ENCODE assay signal across 33 mouse cellular contexts in the genomic region with DNA sequence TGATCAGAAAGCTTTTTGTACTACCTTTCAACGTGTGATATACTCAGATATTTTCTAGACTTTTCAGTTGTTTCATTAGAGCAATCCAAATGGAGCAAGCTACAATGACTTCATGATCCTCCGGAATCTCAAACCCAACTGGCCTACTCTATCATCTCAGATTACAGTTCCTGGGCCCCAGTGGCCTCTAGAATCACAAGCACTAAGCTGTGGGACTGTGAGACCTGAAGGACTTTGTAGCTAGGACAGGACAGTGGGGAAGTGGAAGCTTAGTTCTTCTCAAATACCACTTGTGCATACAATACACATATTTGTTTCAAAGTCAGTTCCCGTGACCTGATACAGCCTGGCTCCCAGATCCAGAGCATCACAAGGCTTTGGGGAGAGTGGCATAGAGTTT. TPM values are rescaled to one million over a fixed set of nuclear protein-coding genes. Genes with fewer than 3 reads are reported as not detected.
DNase-seq lines count a peak whose midpoint lies in the region; ATAC-seq and TF ChIP-seq lines count a peak whose summit lies in the region.
"Had no signal": no experiment of that assay in that cellular context is flagged by ENCODE, and none has a peak within 500 bp of the region (broad histone marks: within the 10 kb centered on the region; RNA-seq: fewer than 3 reads in every experiment).

No protein-coding gene starts in this region.

- H3K27ac ChIP-seq in heart, adult 2 months = peak overlapping the region; percentile 97
- peak overlapping the region; percentile 88 for H3K27ac ChIP-seq in heart, embryonic 13.5 days (replicated peaks)
- H3K27ac ChIP-seq in heart, embryonic 16.5 days (ENCODE audit: low read length) = peak overlapping the region; percentile 92
- H3K27ac ChIP-seq in left cerebral cortex, adult 2 months = no peak overlapping the region
- H3K27ac ChIP-seq: embryonic facial prominence, embryonic 13.5 days; forebrain, embryonic 12.5 days; hindbrain, embryonic 12.5 days; kidney, embryonic 15.5 days; layer of hippocampus, adult 2 months; limb, embryonic 13.5 days; lung, embryonic 15.5 days had no signal

- no peaks in the 10 kb centered on the region for H3K27me3 ChIP-seq in heart, adult 2 months (ENCODE audit: control insufficient read depth, insufficient read depth, low read length)
- no peaks in the 10 kb centered on the region for H3K27me3 ChIP-seq in heart, embryonic 13.5 days (replicated peaks)
- H3K27me3 ChIP-seq in heart, embryonic 16.5 days (ENCODE audit: control insufficient read depth, insufficient read depth, low read length) = no peaks in the 10 kb centered on the region
- H3K27me3 ChIP-seq: embryonic facial prominence, embryonic 13.5 days; forebrain, embryonic 12.5 days; hindbrain, embryonic 12.5 days; kidney, embryonic 15.5 days; limb, embryonic 13.5 days; lung, embryonic 15.5 days had no signal

- WGBS in heart, adult 2 months = 59% methylated on average over 3 of the region's 3 CpGs
- 67% methylated on average over 3 of the region's 3 CpGs for WGBS in heart, embryonic 13.5 days
- 69% methylated on average over 3 of the region's 3 CpGs for WGBS in heart, embryonic 16.5 days

- no peaks in the 10 kb centered on the region for H3K36me3 ChIP-seq in heart, adult 2 months (ENCODE audit: control insufficient read depth, insufficient read depth, low read length)
- H3K36me3 ChIP-seq in heart, embryonic 13.5 days = no peaks in the 10 kb centered on the region
- H3K36me3 ChIP-seq in heart, embryonic 16.5 days (ENCODE audit: control insufficient read depth, insufficient read depth) = no peaks in the 10 kb centered on the region
- H3K36me3 ChIP-seq: embryonic facial prominence, embryonic 13.5 days; forebrain, embryonic 12.5 days; hindbrain, embryonic 12.5 days; kidney, embryonic 15.5 days; limb, embryonic 13.5 days; lung, embryonic 15.5 days had no signal

- peak overlapping the region; percentile 34 for H3K4me3 ChIP-seq in heart, adult 2 months
- no peak overlapping the region for H3K4me3 ChIP-seq in heart, embryonic 13.5 days
- H3K4me3 ChIP-seq in heart, embryonic 16.5 days (ENCODE audit: low read length) = peak overlapping the region; percentile 18
- no peak overlapping the region for H3K4me3 ChIP-seq in left cerebral cortex, adult 2 months
- H3K4me3 ChIP-seq: embryonic facial prominence, embryonic 13.5 days; forebrain, embryonic 12.5 days; hindbrain, embryonic 12.5 days; kidney, embryonic 15.5 days; layer of hippocampus, adult 2 months; limb, embryonic 13.5 days; lung, embryonic 15.5 days had no signal

- intact Hi-C loops in heart, adult 2 months (cut with DNase I) = no loop called here
- intact Hi-C loops in heart, postnatal 25 days (cut with DNase I) = no loop called here
- intact Hi-C loops in left cerebral cortex, adult 2 months (cut with DNase I) = no loop called here

- no peak for TF ChIP-seq CTCF in heart, adult 2 months (IDR thresholded peaks at IDR 0.05)
- TF ChIP-seq CTCF in left cerebral cortex, adult 2 months (IDR thresholded peaks at IDR 0.05) = no peak

- no peak overlapping the region; the same call in 1 of the 2 replicates for H3K9ac ChIP-seq in heart, adult 2 months (ENCODE audit: low read depth, low read length)
- H3K9ac ChIP-seq in heart, embryonic 13.5 days = no peak overlapping the region
- H3K9ac ChIP-seq in heart, embryonic 16.5 days (ENCODE audit: low read length) = peak overlapping the region; percentile 27; the same call in 1 of the 2 replicates
- H3K9ac ChIP-seq: embryonic facial prominence, embryonic 13.5 days; forebrain, embryonic 12.5 days; forebrain, postnatal 0 days; hindbrain, embryonic 12.5 days; kidney, embryonic 15.5 days; limb, embryonic 13.5 days; lung, embryonic 15.5 days had no signal

- H3K4me2 ChIP-seq in heart, embryonic 13.5 days = peak overlapping the region; percentile 50
- H3K4me2 ChIP-seq in heart, embryonic 16.5 days (ENCODE audit: low read depth, low read length) = peak overlapping the region; percentile 53
- H3K4me2 ChIP-seq: embryonic facial prominence, embryonic 13.5 days; forebrain, embryonic 12.5 days; hindbrain, embryonic 12.5 days; kidney, embryonic 15.5 days; limb, embryonic 13.5 days; liver, embryonic 11.5 days; lung, embryonic 15.5 days; midbrain, embryonic 11.5 days had no signal

- H3K4me1 ChIP-seq in heart, adult 2 months (ENCODE audit: control insufficient read depth, insufficient read depth, low read length) = peaks cover 2% of the 10 kb centered on the region; the same call in 1 of the 2 replicates
- peaks cover 48% of the 10 kb centered on the region for H3K4me1 ChIP-seq in heart, embryonic 13.5 days
- peaks cover 29% of the 10 kb centered on the region for H3K4me1 ChIP-seq in heart, embryonic 16.5 days (ENCODE audit: control insufficient read depth, insufficient read depth, low read length)
- H3K4me1 ChIP-seq: forebrain, embryonic 12.5 days; hindbrain, embryonic 12.5 days; kidney, embryonic 15.5 days; lung, embryonic 15.5 days had no signal

- no peak for DNase-seq in heart, adult 2 months
- no peak for DNase-seq in heart, postnatal 25 days (ENCODE audit: low spot score)
- peak; percentile 57 for DNase-seq in skeletal muscle tissue, adult 2 months (ENCODE audit: low read depth, low spot score)
- no peak for DNase-seq in left cerebral cortex, adult 2 months (ENCODE audit: extremely low spot score in 1 of 2, low spot score in 2 of 2)
- DNase-seq: adrenal gland, postnatal 25 days; cerebellum, adult 11-12 months; cerebellum, adult 9-11 months; forebrain, postnatal 0 days; kidney, adult 18-20 months; kidney, postnatal 25 days; lung, postnatal 36 days; thymus, postnatal 4 days had no signal

- H3K9me3 ChIP-seq in heart, embryonic 13.5 days = no peaks in the 10 kb centered on the region
- no peaks in the 10 kb centered on the region for H3K9me3 ChIP-seq in heart, embryonic 16.5 days (replicated peaks; ENCODE audit: control insufficient read depth, low read length)
- H3K9me3 ChIP-seq: embryonic facial prominence, embryonic 13.5 days; forebrain, embryonic 12.5 days; hindbrain, embryonic 12.5 days; kidney, embryonic 15.5 days; limb, embryonic 13.5 days; lung, embryonic 15.5 days had no signal

- no peak for TF ChIP-seq EP300 in heart, adult 2 months (IDR thresholded peaks at IDR 0.05; ENCODE audit: insufficient read depth, low read depth, low read length)

- ATAC-seq in heart, embryonic 13.5 days (ENCODE audit: extremely low read depth, insufficient number of reproducible peaks, low FRiP score, low TSS enrichment) = no peak
- no peak for ATAC-seq in heart, embryonic 16.5 days (replicated peaks; ENCODE audit: extremely low read depth, insufficient read depth, low FRiP score)
- no peak for ATAC-seq in erythroid progenitor cell, adult 5-6 weeks (replicated peaks; ENCODE audit: low FRiP score, poor library complexity, severe bottlenecking)
- ATAC-seq: CD4-positive, CD25-positive, alpha-beta regulatory T cell, adult 4 months; forebrain, postnatal 0 days had no signal

- H3K79me2 ChIP-seq in heart, adult 2 months (replicated peaks; ENCODE audit: control insufficient read depth, insufficient read depth, low read length) = no peaks in the 10 kb centered on the region

- no peak for TF ChIP-seq POLR2A in heart, adult 2 months (IDR thresholded peaks at IDR 0.05; ENCODE audit: insufficient read depth, low read depth, low read length)

RNA-seq across cellular contexts. Expression of gene Ckmt2, which starts 1.3 kb away (rescaled TPM):
- total RNA-seq in heart, adult 2 months (2021) = 1,000 to 10,000 TPM; 2,250 to 2,602 TPM
- 2,389 and 3,414 TPM in 2 replicates for polyA plus RNA-seq in heart, adult 2 months (2012; rRNA removed)
- 1,000 to 10,000 TPM; 2,662 to 2,666 TPM for total RNA-seq in heart, postnatal 25 days (2021)
- polyA plus RNA-seq in heart, embryonic 13.5 days (2015; fragmentation: Nextera tagmentation; extraction: Ambion mirVana) = 13.4 and 14.6 TPM in 2 replicates
- polyA plus RNA-seq in heart, embryonic 16.5 days (2015; fragmentation: Nextera tagmentation; extraction: Ambion mirVana) = 83.5 and 94.8 TPM in 2 replicates
- not detected in 2 replicates for total RNA-seq in erythroid progenitor cell, adult 5-6 weeks (2015; ENCODE audit: low replicate concordance)
- not detected in 2 replicates for total RNA-seq in erythroid progenitor cell, adult 5-6 weeks (2017; ENCODE audit: low replicate concordance)
- not detected for total RNA-seq in left cerebral cortex, adult 2 months (2021)
- total RNA-seq: adrenal gland, postnatal 25 days; common myeloid progenitor, adult 5-6 weeks; left cerebral cortex, postnatal 36 days; megakaryocyte, adult 5-6 weeks; midbrain, postnatal 0 days had no signal
- polyA plus RNA-seq: CD4-positive, CD25-positive, alpha-beta regulatory T cell, adult 4 months; embryonic facial prominence, embryonic 13.5 days; forebrain, embryonic 12.5 days; forebrain, postnatal 0 days; hindbrain, embryonic 12.5 days; limb, embryonic 13.5 days; liver, embryonic 11.5 days; midbrain, embryonic 11.5 days; midbrain, postnatal 0 days; neural tube, embryonic 14.5 days; small intestine, adult 2 months; stomach, embryonic 14.5 days; thymus, postnatal 0 days had no signal

Comparison
In these comparisons a context has a peak if more than half of its experiments do, and no peak if none do; other contexts are left out.
1. H3K4me3 ChIP-seq: peak in heart, adult 2 months (single experiment) and heart, embryonic 16.5 days (single experiment); none in heart, embryonic 13.5 days (single experiment) and left cerebral cortex, adult 2 months (single experiment).
2. RNA of gene Ckmt2, which starts 1.3 kb away (total RNA-seq): 2,662 to 2,666 TPM in heart, postnatal 25 days and 2,250 to 2,602 TPM in heart, adult 2 months; not detected in left cerebral cortex, adult 2 months and not detected in erythroid progenitor cell, adult 5-6 weeks; every median in the first group is over 1,000 times any median in the second.